Mouse (Mus musculus): ENCODE results near the gene Pus7l.

The Pus7l gene

DNA sequence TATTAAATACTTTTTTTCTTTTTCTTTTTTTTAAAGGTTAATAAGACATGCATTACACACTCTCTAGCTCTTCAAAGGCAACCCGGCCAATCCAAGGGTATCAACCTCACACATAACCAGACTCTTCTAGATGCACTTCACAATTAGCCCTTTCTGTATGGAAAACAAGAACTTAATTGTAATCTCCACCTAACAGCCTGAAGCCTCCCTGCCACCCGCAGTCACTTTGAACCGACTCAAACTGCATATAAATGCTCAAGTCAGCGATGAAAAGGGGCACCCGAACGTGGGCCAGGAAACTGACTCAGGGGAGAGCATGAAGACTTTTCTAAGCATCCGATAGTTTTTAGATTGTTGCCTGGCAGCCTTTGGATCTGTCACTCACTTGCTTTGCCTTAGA, 66.1 kb downstream of the Pus7l start:
- DNase-seq (ENCODE audit: low read depth, low spot score) = no peak

DNA sequence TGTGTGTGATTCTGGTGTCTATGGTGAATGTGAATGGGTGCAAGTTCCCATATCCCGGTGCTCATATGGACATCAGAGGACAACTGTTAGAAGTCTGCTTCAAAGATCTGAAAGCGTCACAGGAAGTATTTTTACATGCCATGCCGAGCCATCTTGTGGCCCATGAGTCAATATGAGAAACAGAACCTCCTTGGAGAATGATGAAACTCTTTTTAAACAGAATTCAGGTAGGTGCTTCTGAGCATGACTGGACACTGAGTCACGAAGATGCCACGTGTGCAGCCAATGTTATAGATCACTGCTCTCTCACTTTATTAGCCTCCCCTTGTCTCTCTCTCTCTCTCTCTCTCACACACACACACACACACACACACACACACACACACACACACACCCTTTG, 67.4 kb downstream of the Pus7l start:
- no peak for DNase-seq (ENCODE audit: low read depth, low spot score)
